In genomic region chr5:50024097-50024496, GRCm38 (mm10) we compare ENCODE assay signal across 14 mouse cellular contexts.
"Had no signal": no experiment of that assay in that cellular context is flagged by ENCODE, and none has a peak within 500 bp of the region (broad histone marks: within the 10 kb centered on the region; RNA-seq: fewer than 3 reads in every experiment).

No protein-coding gene starts in this region.

- DNase-seq: kidney, adult 18-20 months; kidney, postnatal 10 days; kidney, postnatal 4 days; lung, embryonic 14.5 days; retina, postnatal 1 day; right cerebral cortex, postnatal 4 days; spleen, adult 18-20 months; thymus, postnatal 36 days had no signal

- H3K9ac ChIP-seq: intestine, embryonic 15.5 days; lung, embryonic 14.5 days; midbrain, embryonic 12.5 days; neural tube, embryonic 13.5 days; stomach, embryonic 15.5 days had no signal

- ATAC-seq: intestine, embryonic 15.5 days; midbrain, embryonic 16.5 days had no signal

- H3K4me3 ChIP-seq: intestine, embryonic 15.5 days; layer of hippocampus, adult 2 months; midbrain, embryonic 12.5 days; neural tube, embryonic 13.5 days; stomach, embryonic 15.5 days had no signal

- H3K9me3 ChIP-seq: intestine, embryonic 15.5 days; midbrain, embryonic 12.5 days; neural tube, embryonic 13.5 days; stomach, embryonic 15.5 days had no signal

- H3K27me3 ChIP-seq: intestine, embryonic 15.5 days; midbrain, embryonic 12.5 days; neural tube, embryonic 13.5 days; stomach, embryonic 15.5 days had no signal

- H3K27ac ChIP-seq: intestine, embryonic 15.5 days; layer of hippocampus, adult 2 months; midbrain, embryonic 12.5 days; neural tube, embryonic 13.5 days; stomach, embryonic 15.5 days had no signal

- H3K4me2 ChIP-seq: intestine, embryonic 15.5 days; lung, embryonic 14.5 days; midbrain, embryonic 12.5 days; neural tube, embryonic 13.5 days; stomach, embryonic 15.5 days had no signal
